Mouse (Mus musculus) brain, adult 2 months (tissue): ENCODE data around the gene Tmem14a.
A peak's percentile ranks its signal among the peaks of the same experiment; 100 is the strongest.
"Not testable (repeated sequence)": the region's sequence is repeated elsewhere in the genome, so short reads cannot be mapped to it uniquely, and the experiment has no call there.

Source experiments
- DNase-seq: peaks from one replicate; pipeline ENCODE4 v3.0.0; 2011; ENCODE audit warnings: low read depth, low spot score

Gene Tmem14a

DNA sequence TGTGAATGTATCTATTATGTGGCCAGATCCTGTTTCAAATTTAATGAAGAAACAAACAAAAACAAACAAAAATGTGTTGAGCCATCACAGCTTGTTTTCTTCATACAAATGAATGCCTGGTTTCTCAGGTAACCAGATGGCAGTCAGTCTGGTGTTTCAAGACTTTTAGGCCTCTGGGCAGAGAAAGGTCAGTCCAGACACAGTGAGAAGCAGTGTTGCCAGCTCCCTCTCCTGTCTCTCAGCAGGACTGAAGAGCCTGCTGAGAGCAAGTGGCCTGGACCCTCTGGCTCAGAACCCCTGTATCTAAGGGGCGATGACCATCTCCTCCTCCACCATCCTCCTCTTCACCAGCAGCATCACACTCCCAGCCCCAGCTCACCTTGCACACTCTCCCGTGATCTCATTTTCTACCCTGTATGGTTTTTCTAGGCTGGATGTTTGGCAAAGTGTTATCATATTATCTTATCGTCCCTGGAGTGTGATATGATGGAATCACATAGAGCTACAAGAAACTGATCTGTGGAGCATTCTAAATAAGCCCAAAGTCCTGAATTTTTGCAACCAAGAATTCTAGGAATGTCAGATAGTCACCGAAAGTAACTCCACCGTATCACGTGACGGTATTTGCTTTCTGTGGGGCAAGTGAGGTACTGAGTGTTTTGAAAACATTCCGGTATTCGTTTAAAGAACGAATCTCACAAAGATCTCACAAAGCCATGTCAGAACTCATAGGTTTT lies 34.4 kb downstream of the Tmem14a start:
- no peak for DNase-seq

DNA sequence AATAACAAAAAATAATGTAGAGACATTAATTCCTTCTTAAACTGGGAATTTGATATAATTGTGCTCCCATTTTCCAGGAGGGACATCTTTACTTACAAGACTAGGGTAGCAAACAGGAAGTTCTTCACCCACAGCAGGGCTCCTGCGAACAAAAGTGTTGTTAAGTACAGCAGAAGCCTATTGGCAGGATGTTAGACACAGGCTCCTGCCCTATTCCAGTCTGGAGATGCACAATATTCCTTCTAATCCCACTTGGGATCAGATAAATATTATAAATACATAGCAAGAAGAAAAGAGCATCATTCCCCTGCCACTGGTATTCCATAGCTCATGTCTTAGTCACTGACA lies 34.9 kb downstream of the Tmem14a start:
- DNase-seq: no peak

DNA sequence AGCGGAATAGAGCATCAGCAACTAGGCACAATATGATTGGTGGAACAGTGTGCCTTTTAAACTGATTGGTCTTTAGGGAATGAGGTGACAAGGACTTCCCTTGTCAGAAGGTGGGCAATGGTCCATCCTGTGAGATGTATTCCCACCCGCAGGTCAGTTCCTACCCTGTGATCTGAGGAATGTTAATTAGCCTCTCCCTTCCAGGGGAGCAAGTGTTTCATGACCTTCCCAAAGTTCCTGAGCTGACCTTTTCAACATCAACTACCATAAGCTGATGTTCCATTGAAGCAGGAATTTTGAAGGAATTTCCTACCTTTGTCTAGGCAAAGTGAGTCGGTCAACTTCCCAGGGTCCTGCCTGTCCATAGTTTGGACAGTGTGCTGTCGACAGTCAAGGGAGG lies 35.5 kb downstream of the Tmem14a start:
- DNase-seq: no peak

DNA sequence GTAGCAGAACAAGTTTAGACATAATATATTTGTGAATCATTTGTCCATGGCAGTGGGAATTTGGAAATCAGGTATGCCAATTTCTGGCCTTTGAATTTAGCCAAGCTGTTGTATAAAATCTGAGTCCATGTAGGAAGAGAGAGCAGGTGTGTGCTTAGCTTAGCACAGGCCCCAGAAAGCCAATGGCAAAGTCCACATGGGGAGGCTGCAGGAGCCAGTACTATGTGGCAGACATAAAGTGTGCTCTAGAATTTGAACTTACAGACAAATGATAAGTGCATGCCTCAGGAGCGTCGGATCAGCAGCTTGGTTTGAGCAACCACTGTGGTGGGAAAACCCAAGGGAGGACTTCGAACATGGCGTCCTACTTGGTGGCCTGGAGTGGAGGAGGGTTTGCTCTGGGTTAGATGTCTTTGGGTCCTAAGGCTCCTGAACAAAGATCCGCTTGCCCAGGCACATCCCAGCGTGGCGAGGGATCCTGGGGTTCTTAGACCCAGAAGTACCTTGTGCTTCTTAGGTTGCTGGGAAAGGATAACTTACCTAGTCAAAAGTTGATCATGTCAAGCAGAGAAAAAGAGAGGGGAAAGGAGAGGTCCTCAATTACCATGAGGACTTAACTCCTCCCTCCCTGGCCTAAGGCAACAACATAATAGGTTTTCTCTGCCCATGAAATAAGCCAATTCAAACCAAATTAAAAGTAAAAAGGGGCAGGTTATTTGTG lies 37.4 kb downstream of the Tmem14a start:
- no peak for DNase-seq

DNA sequence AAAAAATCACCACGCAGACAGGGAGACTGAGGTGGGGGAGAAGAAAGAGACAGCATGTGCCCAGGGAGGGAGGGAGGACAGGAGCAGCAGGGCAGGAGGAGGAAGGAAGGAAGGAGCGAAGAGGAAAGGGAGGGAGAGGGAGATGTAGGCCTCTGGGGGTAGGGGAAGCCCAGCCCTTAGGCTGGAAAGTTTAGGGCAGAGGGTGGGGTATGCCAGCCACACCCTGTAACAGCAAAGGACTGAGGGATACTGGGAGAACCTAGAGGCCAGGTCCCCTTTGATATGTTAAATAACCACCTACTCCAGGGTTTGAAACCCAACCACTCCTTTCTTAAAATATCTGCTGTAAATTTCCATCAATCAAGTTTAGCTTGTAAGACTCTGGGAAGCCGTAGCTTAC lies 38.0 kb downstream of the Tmem14a start:
- no peak for DNase-seq

DNA sequence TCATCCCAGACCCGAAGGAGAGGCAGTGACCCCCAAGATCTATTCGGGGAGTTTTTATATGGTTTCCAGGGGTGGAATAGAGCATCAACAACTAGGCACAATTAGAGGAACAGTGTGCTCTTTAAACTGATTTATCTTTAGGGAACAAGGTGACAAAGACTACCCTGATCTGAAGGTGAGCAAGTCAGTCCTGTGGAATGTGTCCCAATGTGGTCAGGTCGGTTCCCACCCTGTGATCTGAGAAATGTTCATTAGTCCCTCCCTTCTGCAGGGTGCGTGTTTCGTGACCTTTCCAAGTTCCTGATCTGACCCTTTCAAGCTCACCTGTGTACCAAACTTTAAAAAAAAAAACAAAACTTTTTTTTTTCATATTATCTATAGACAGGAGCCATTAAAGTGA lies 38.5 kb downstream of the Tmem14a start:
- no peak for DNase-seq

DNA sequence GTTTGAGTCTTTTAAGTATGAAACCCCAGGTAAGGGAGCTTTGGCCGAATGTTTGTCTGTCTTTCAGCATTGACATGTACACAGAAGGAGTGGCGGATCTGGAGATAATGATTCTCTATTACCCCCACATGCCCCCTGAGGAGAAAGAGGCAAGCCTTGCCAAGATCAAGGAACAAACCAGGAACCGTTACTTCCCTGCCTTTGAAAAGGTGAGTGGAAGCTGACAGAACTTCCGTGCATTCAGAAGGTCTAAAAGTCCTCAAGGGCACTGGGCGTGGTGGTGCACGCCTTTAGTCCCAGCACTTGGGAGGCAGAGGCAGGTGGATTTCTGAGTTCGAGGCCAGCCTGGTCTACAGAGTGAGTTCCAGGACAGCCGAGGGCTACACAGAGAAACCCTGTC lies 41.6 kb downstream of the Tmem14a start:
- not testable (repeated sequence) for DNase-seq

DNA sequence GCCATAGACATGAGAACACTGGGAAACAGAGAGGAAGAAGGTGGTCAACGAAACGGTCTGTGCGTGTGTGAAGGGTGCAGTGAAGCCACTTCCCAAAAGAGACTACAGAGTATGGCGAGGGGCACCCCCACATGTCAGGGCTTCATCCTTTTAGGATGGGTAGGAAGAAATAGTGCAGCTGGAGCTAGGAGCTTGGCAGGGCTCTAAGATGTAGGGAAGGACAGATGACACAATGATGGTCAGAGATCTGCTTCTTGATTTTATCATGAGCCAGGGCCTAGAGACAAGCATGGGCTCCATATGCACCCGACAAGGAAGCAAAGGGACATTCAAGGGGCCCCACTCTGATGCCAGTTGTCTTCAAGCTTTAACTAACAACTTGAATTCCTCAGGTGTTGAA lies 44.0 kb downstream of the Tmem14a start:
- no peak for DNase-seq

DNA sequence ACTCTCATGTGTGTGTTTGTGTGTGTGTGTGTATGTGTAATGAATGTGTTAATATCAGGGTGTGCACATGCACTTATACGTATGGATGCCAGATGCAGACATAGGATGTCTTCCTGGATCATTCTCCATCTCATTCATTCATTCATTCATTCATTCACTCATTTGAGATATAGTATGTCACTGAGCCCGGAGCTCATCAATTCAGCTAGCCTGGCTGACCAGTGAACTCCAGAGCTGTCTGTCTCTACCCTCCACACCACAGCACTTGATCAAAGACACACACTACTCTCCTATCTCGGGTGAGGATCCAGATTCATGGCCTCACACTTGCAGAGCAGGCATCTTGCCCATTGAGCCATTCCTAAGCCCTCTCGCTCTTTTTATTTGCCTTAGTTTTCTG lies 45.6 kb downstream of the Tmem14a start:
- no peak for DNase-seq

DNA sequence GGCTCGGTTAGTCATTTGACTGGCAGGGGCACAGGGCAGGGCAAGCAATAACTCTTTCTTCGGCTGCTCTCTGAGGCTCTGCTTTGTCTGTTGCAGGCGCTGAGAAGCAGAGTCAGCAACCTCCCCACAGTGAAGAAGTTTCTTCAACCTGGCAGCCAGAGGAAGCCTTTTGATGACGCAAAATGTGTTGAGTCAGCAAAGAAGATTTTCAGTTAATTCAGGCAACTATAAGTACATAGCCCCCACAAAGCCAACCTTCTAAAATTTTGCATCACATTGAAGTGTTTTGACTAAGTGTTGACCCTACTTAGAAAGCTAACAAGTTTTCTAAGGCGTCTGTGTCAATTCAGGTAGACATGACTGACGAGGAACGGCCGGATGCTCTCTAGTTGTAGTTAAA lies 46.4 kb downstream of the Tmem14a start:
- no peak for DNase-seq

DNA sequence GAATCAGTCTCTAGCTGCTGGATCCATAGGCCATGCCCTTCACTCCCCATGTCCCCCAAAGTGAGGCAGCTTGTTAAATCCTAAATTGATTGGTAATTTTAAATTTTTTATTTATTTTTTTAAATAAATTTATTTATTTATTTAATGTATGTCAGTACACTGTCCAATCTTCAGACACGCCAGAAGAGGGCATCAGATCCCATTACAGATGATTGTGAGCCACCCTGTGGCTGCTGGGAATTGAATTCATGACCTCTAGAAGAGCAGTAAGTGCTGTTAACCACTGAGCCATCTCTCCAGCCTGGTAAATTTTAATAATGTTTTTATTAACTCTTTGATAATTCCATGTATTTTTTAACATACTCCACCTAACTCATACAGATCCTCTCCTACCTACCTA lies 48.4 kb downstream of the Tmem14a start:
- DNase-seq: no peak

DNA sequence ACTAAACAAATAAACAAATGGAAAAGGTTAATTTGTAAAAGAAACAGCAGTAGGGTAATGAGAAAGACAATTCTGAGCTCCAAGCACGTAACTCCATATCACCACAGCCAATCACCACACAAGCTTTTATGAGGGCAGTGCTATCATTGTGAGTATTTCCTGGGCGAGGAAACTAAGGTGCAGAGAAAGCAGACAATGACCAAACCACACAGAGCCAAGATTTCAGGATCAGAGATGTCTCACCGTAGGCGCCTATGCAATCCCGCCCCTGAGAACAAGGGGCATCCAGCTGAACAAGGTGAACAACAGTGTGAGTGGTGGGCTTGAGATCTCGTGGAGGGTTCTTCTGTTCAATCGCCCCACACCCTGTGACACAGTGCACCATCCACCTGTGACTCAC lies 49.1 kb downstream of the Tmem14a start:
- DNase-seq: not testable (repeated sequence)

DNA sequence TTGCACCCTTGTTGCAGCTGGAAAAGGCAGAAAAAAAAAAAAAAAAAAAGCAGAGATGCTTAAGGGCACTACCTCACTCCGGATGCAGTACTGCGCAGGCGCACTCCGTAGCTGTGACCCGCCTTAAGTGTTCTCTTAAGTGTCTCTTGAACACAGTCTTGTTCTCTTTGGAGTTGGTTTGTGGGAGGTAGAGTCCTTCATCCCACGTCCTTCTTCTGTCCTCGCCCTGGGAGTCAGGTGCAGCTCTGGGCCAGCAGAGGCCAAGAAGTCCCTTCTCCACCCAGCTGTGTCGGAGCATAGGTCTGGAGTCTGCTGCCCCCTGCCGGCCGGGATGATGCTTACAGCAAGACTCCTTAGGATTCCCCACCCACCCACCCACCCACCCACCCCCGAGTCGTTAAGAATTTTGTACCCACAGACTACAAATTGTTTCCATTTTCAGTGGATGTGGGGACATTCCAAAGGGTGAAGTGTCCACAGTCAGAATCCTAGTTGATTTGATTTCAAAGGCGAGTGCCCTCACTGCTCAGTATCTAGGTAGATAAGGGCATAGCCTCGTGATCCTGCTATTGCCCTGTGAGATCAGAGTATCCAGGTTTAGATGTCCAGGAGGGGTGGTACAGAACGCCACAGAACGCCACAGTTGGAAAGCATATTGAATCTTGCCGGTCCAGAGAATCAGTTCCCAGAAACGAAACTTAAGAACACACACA lies 53.1 kb downstream of the Tmem14a start:
- peak; percentile 81 for DNase-seq

DNA sequence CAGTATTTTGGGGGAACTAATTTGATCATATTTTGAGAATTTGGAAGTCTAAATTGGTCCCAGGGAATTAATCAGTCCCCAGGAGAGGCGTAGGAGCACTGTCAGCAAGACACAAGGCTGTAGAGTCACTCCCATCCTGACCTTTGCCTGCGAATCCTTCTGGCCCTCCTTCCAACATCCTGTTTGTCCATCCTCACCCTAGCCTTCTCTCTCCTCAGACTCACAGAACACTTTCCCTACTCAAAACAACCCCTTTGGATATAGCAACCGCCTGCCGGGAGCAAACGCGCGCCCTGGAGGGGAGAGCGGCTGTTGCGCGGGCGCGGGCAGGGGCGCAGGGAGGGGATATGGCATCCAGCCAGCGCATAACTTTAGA lies 53.7 kb downstream of the Tmem14a start:
- DNase-seq: peak; percentile 10

DNA sequence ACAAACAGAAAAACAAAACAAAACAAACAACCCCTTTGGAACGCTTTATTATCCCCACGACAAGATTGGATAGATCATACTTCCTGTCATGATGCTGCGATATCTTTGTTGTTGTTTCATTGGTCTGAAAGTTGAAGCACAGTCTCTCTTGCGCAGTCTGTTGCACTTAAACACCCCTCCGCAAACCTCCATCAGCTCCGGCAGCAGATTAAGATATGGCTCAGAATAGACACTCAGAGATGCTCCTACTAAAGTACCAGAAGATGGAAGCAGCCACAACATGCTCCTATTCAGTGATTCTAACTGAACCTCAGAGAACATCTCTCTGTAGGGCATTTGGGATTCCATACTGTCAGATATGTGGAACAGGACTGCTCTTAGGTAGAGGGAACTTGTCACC lies 54.7 kb downstream of the Tmem14a start:
- DNase-seq: no peak

DNA sequence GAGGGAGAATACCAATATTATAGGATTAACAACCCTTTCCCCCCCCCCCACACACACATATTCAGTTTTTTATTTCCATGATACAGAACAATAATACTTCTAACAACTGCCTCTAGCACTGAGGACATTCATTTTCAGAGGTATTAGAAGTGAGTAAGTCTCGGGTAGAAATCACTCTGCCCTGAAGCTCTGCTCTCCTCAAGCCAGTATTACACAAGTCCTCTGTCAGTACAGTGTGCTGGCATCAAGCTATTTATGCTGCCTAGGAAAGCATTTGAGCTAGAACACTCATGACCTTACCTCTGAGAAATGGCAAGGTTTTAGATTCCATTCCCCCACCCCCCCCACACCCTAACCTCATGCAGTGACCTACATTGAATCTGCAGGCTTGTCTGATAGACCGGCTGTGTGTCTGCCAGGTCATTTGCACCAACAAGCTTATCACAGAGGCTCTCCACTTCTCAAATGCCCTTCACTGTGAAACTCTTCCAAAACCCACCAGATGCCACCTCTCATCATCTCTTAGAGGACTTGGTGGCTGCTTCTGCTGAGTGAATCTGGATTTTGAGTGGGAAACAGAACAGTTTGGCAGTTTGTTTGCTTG lies 56.2 kb downstream of the Tmem14a start:
- DNase-seq: peak; percentile 10

DNA sequence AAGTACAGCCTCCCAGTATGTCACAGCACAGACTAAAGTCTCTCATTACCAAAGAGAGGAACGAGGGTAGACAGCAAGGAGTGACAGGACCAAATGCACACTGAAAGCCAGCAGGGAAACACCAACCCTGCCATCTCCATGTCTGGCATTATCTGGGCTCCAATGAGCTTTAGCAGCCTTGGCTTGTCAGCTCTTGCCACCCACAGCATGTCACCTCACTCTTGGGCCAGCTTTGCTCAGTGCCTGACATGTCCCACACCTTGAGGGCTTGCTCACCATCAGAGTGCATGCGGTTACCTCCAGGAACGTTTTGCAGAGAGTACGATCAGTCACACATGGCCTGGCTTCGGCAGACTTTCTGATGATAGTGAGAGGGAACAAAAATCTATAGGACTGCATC lies 57.0 kb downstream of the Tmem14a start:
- not testable (repeated sequence) for DNase-seq

DNA sequence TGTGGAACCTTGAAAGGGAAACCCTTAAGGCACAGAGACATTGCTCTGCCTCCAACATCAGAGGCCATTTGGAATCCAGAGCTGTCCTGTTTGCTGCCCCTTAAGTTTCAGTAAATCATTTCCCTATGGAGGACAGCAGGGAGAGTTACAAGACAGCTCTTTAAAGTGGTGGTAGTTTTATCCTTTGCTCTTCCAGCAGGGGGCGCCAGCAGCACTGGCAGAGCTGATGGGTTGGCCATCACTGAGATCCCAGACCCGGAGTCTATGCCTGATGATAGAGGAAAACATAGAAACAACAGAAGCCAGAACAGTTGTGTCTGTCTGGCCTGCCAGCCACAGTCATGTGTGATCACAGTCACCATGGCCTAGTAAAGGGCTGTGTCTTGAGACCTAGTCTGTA lies 57.8 kb downstream of the Tmem14a start:
- not testable (repeated sequence) for DNase-seq
